Mouse (Mus musculus): ENCODE measurements around the gene Rimbp2. TPM values are rescaled to one million over a fixed set of nuclear protein-coding genes. Genes with fewer than 3 reads are reported as not detected.

Gene Rimbp2
- total and polyA plus RNA-seq, 3 experiments = not detected

- Histone ChIP-seq H3K36me3 (replicated peaks in 1 of 2; ENCODE audit: control insufficient read depth in 1 of 2, insufficient read depth in 1 of 2, low read length in 1 of 2) (no peaks in the 10 kb centered on the region), H3K9ac (ENCODE audit: insufficient read depth, low read depth) (no peak overlapping the region), H3K27me3 (replicated peaks) (no peaks in the 10 kb centered on the region), H3K27ac (ENCODE audit: insufficient read depth, low read depth) (no peak overlapping the region), H3K4me2 (ENCODE audit: insufficient read depth, low read depth, poor library complexity, severe bottlenecking) (no peak overlapping the region), H3K4me1 (ENCODE audit: control insufficient read depth in 1 of 2, insufficient read depth in 2 of 2) (no peaks in the 10 kb centered on the region), H3K9me3 (replicated peaks; ENCODE audit: low read length) (peaks cover 87% of the 10 kb centered on the region), H3K79me2 (replicated peaks; ENCODE audit: control insufficient read depth, extremely low read depth, insufficient read depth, poor library complexity, severe bottlenecking) (no peaks in the 10 kb centered on the region), H3K4me3 (replicated peaks in 1 of 3; ENCODE audit: low read depth in 2 of 3, low read length in 2 of 3, poor library complexity in 1 of 3) (no peak overlapping the region)
- TF ChIP-seq JUND (conservative IDR thresholded peaks at IDR 0.05; ENCODE audit: low read depth, low read length) (no peak), NELFE (IDR thresholded peaks at IDR 0.05; ENCODE audit: low read depth, low read length) (no peak)
- dilution Hi-C loops (cut with MboI; ENCODE audit: extremely low pct_ligation_motif_present, extremely low pct_unique_long_range_greater_than_20kb, low sequenced_read_pairs) = no loop called here
- in situ Hi-C loops (cut with MboI; ENCODE audit: low pct_ligation_motif_present, low pct_unique_long_range_greater_than_20kb, low sequenced_read_pairs) = no loop called here
- DNase-seq (ENCODE audit: extremely low read depth) = no peak
These were observed 143.9 kb downstream of the Rimbp2 start for GRCm38 (mm10) chr5:128809406-128809805.

- Histone ChIP-seq H3K4me2 (ENCODE audit: insufficient read depth, low read depth, poor library complexity, severe bottlenecking) (no peak overlapping the region), H3K9ac (ENCODE audit: insufficient read depth, low read depth) (no peak overlapping the region), H3K9me3 (replicated peaks; ENCODE audit: low read length) (peaks cover 86% of the 10 kb centered on the region), H3K36me3 (replicated peaks in 1 of 2; ENCODE audit: control insufficient read depth in 1 of 2, insufficient read depth in 1 of 2, low read length in 1 of 2) (no peaks in the 10 kb centered on the region), H3K4me3 (replicated peaks in 1 of 3; ENCODE audit: low read depth in 2 of 3, low read length in 2 of 3, poor library complexity in 1 of 3) (no peak overlapping the region), H3K79me2 (replicated peaks; ENCODE audit: control insufficient read depth, extremely low read depth, insufficient read depth, poor library complexity, severe bottlenecking) (no peaks in the 10 kb centered on the region), H3K27me3 (replicated peaks) (no peaks in the 10 kb centered on the region), H3K4me1 (ENCODE audit: control insufficient read depth in 1 of 2, insufficient read depth in 2 of 2) (no peaks in the 10 kb centered on the region), H3K27ac (ENCODE audit: insufficient read depth, low read depth) (no peak overlapping the region)
- in situ Hi-C loops (cut with MboI; ENCODE audit: low pct_ligation_motif_present, low pct_unique_long_range_greater_than_20kb, low sequenced_read_pairs) (no loop called here), dilution Hi-C loops (cut with MboI; ENCODE audit: extremely low pct_ligation_motif_present, extremely low pct_unique_long_range_greater_than_20kb, low sequenced_read_pairs) (no loop called here)
- DNase-seq (ENCODE audit: extremely low read depth) = no peak
- no peak for TF ChIP-seq MXI1 (IDR thresholded peaks at IDR 0.05; ENCODE audit: low read depth, low read length)
- no peak for TF ChIP-seq POLR2A (IDR thresholded peaks at IDR 0.05; ENCODE audit: low read depth, low read length)
These were observed 144.6 kb downstream of the Rimbp2 start for GRCm38 (mm10) chr5:128808547-128809182.

- Histone ChIP-seq H3K4me3 (replicated peaks in 1 of 3; ENCODE audit: low read depth in 2 of 3, low read length in 2 of 3, poor library complexity in 1 of 3) (no peak overlapping the region), H3K4me2 (ENCODE audit: insufficient read depth, low read depth, poor library complexity, severe bottlenecking) (no peak overlapping the region), H3K36me3 (replicated peaks in 1 of 2; ENCODE audit: control insufficient read depth in 1 of 2, insufficient read depth in 1 of 2, low read length in 1 of 2) (no peaks in the 10 kb centered on the region), H3K9me3 (replicated peaks; ENCODE audit: low read length) (peaks cover 88% of the 10 kb centered on the region), H3K4me1 (ENCODE audit: control insufficient read depth in 1 of 2, insufficient read depth in 2 of 2) (no peaks in the 10 kb centered on the region), H3K27ac (ENCODE audit: insufficient read depth, low read depth) (no peak overlapping the region), H3K79me2 (replicated peaks; ENCODE audit: control insufficient read depth, extremely low read depth, insufficient read depth, poor library complexity, severe bottlenecking) (no peaks in the 10 kb centered on the region), H3K27me3 (replicated peaks) (no peaks in the 10 kb centered on the region), H3K9ac (ENCODE audit: insufficient read depth, low read depth) (no peak overlapping the region)
- TF ChIP-seq MYC (IDR thresholded peaks at IDR 0.05; ENCODE audit: low read depth, low read length) = no peak
- TF ChIP-seq ZC3H11A (IDR thresholded peaks at IDR 0.05; ENCODE audit: low read depth, low read length) = no peak
- no peak for TF ChIP-seq JUN (IDR thresholded peaks at IDR 0.05; ENCODE audit: insufficient read depth, low read depth, low read length)
- TF ChIP-seq KAT2A (IDR thresholded peaks at IDR 0.05; ENCODE audit: insufficient replicate concordance, low read length) = no peak
- no peak for TF ChIP-seq TCF12 (IDR thresholded peaks at IDR 0.05; ENCODE audit: low read depth, low read length)
- no peak for TF ChIP-seq MXI1 (IDR thresholded peaks at IDR 0.05; ENCODE audit: low read depth, low read length)
- no peak for TF ChIP-seq IRF4 (IDR thresholded peaks at IDR 0.05; ENCODE audit: low read depth, low read length)
- TF ChIP-seq RCOR1 (conservative IDR thresholded peaks at IDR 0.05; ENCODE audit: low read depth, low read length) = no peak
- no peak for TF ChIP-seq EP300 (IDR thresholded peaks at IDR 0.05; ENCODE audit: low read length)
- no peak for TF ChIP-seq POLR2A (IDR thresholded peaks at IDR 0.05; ENCODE audit: low read depth, low read length)
- no peak for TF ChIP-seq RAD21 (IDR thresholded peaks at IDR 0.05; ENCODE audit: low read depth, low read length)
- TF ChIP-seq POLR2AphosphoS2 (IDR thresholded peaks at IDR 0.05; ENCODE audit: low read depth, low read length) = no peak
- TF ChIP-seq CHD2 (IDR thresholded peaks at IDR 0.05; ENCODE audit: low read length) = no peak
- TF ChIP-seq TBP (conservative IDR thresholded peaks at IDR 0.05; ENCODE audit: low read depth, low read length) = no peak
- TF ChIP-seq E2F4 (IDR thresholded peaks at IDR 0.05; ENCODE audit: insufficient replicate concordance, low read depth, low read length) = no peak
- TF ChIP-seq CTCF (conservative IDR thresholded peaks at IDR 0.05 in 1 of 2, IDR thresholded peaks at IDR 0.05 in 1 of 2; ENCODE audit: low read depth in 2 of 2, low read length in 2 of 2) = no peak
- no peak for TF ChIP-seq ETS1 (conservative IDR thresholded peaks at IDR 0.05; ENCODE audit: low read depth, low read length)
- no peak for DNase-seq (ENCODE audit: extremely low read depth)
- in situ Hi-C loops (cut with MboI; ENCODE audit: low pct_ligation_motif_present, low pct_unique_long_range_greater_than_20kb, low sequenced_read_pairs) (no loop called here), dilution Hi-C loops (cut with MboI; ENCODE audit: extremely low pct_ligation_motif_present, extremely low pct_unique_long_range_greater_than_20kb, low sequenced_read_pairs) (no loop called here)
These were observed 145.9 kb downstream of the Rimbp2 start for GRCm38 (mm10) chr5:128807408-128807807.
